ENCODE assay signal across 8 mouse cellular contexts in genomic region chr19:42151990-42152389, GRCm38 (mm10). TPM values are rescaled to one million over a fixed set of nuclear protein-coding genes. Genes with fewer than 3 reads are reported as not detected.
DNase-seq lines count a peak whose midpoint lies in the region; ATAC-seq and TF ChIP-seq lines count a peak whose summit lies in the region.

No protein-coding gene starts in this region.

- DNase-seq in brain, adult 2 months (ENCODE audit: low read depth, low spot score): peak; percentile 96
- DNase-seq in layer of hippocampus, adult 18-20 months (ENCODE audit: low spot score in 2 of 2): peak; percentile 74 to 92
- peak; percentile 85 for DNase-seq in liver, postnatal 0 days
- DNase-seq in retina, adult 2 months (ENCODE audit: low read depth, low spot score): peak; percentile 69
- DNase-seq in thymus, postnatal 25 days: peak; percentile 72

- no peak overlapping the region for H3K4me2 ChIP-seq in heart, embryonic 15.5 days
- no peak overlapping the region for H3K4me2 ChIP-seq in liver, postnatal 0 days (ENCODE audit: low read depth, low read length)

- 4% methylated on average over 6 of the region's 6 CpGs for WGBS in heart, embryonic 15.5 days
- WGBS in liver, postnatal 0 days (ENCODE audit: insufficient replicate concordance): 5% methylated on average over 6 of the region's 6 CpGs

- TF ChIP-seq CTCF in E14TG2a.4 (conservative IDR thresholded peaks at IDR 0.05; ENCODE audit: low read length): peak; percentile 88
- TF ChIP-seq CTCF in liver, postnatal 0 days (IDR thresholded peaks at IDR 0.05; ENCODE audit: low read depth): peak; percentile 95

- no peak overlapping the region for H3K4me3 ChIP-seq in E14TG2a.4 (replicated peaks; ENCODE audit: low read length)
- no peak overlapping the region for H3K4me3 ChIP-seq in heart, embryonic 15.5 days
- H3K4me3 ChIP-seq in liver, postnatal 0 days (ENCODE audit: low read depth, low read length): no peak overlapping the region

- H3K27me3 ChIP-seq in E14TG2a.4 (ENCODE audit: insufficient read depth, low read length): peaks cover 22% of the 10 kb centered on the region
- H3K27me3 ChIP-seq in heart, embryonic 15.5 days: no peaks in the 10 kb centered on the region
- peaks cover 13% of the 10 kb centered on the region for H3K27me3 ChIP-seq in liver, postnatal 0 days (ENCODE audit: insufficient read depth, low read length)

- TF ChIP-seq EP300 in liver, postnatal 0 days (IDR thresholded peaks at IDR 0.05; ENCODE audit: low read depth): no peak

- H3K27ac ChIP-seq in heart, embryonic 15.5 days: peak overlapping the region; percentile 35
- no peak overlapping the region for H3K27ac ChIP-seq in liver, postnatal 0 days (ENCODE audit: low read depth)

- no peaks in the 10 kb centered on the region for H3K9me3 ChIP-seq in E14TG2a.4 (ENCODE audit: low read length)
- H3K9me3 ChIP-seq in heart, embryonic 15.5 days (replicated peaks): no peaks in the 10 kb centered on the region
- no peaks in the 10 kb centered on the region for H3K9me3 ChIP-seq in liver, postnatal 0 days (ENCODE audit: low read length)

- peak; percentile 70 for ATAC-seq in erythroid progenitor cell, adult 5-6 weeks (replicated peaks; ENCODE audit: low FRiP score, poor library complexity, severe bottlenecking)
- ATAC-seq in heart, embryonic 15.5 days (replicated peaks; ENCODE audit: insufficient number of reproducible peaks, insufficient read depth, low FRiP score, low read depth): peak; percentile 10; the same call in 1 of the 2 replicates
- peak; percentile 53 for ATAC-seq in liver, postnatal 0 days

- no peak overlapping the region for H3K9ac ChIP-seq in heart, embryonic 15.5 days
- no peak overlapping the region for H3K9ac ChIP-seq in liver, postnatal 0 days (replicated peaks)

- H3K4me1 ChIP-seq in E14TG2a.4 (replicated peaks; ENCODE audit: low read depth, low read length): peaks cover 62% of the 10 kb centered on the region
- peaks cover 44% of the 10 kb centered on the region for H3K4me1 ChIP-seq in heart, embryonic 15.5 days (replicated peaks)
- H3K4me1 ChIP-seq in liver, postnatal 0 days (ENCODE audit: insufficient read depth): peaks cover 30% of the 10 kb centered on the region

- H3K36me3 ChIP-seq in E14TG2a.4 (ENCODE audit: insufficient read depth, low read length): peaks cover 28% of the 10 kb centered on the region
- H3K36me3 ChIP-seq in heart, embryonic 15.5 days: no peaks in the 10 kb centered on the region
- 0 out of 2 replicates have a peak, but pooled peaks cover 3% of the 10 kb centered on the region for H3K36me3 ChIP-seq in liver, postnatal 0 days (replicated peaks; ENCODE audit: insufficient read depth, low read length)

RNA-seq across cellular contexts. Expression of gene Marveld1, which starts 4.8 kb away (rescaled TPM):
- 0.84 and 2.2 TPM in 2 replicates for total RNA-seq in erythroid progenitor cell, adult 5-6 weeks (2015; ENCODE audit: low replicate concordance)
- total RNA-seq in erythroid progenitor cell, adult 5-6 weeks (2017; ENCODE audit: low replicate concordance): 1.9 and 3.9 TPM in 2 replicates
- polyA plus RNA-seq in heart, embryonic 15.5 days (2015; fragmentation: Nextera tagmentation; extraction: Ambion mirVana): 15.8 and 24.0 TPM in 2 replicates
- 1 to 10 TPM; 5.1 to 5.8 TPM for total RNA-seq in layer of hippocampus, adult 18-20 months (2021)
- 4.7 and 6.6 TPM in 2 replicates for polyA plus RNA-seq in liver, postnatal 0 days (2015; fragmentation: Nextera tagmentation; extraction: Ambion mirVana)

RNA-seq across cellular contexts. Expression of gene Zfyve27, which starts 11.8 kb away (rescaled TPM):
- 7.1 and 9.4 TPM in 2 replicates for total RNA-seq in erythroid progenitor cell, adult 5-6 weeks (2015; ENCODE audit: low replicate concordance)
- 6.1 and 16.9 TPM in 2 replicates for total RNA-seq in erythroid progenitor cell, adult 5-6 weeks (2017; ENCODE audit: low replicate concordance)
- 18.4 and 26.7 TPM in 2 replicates for polyA plus RNA-seq in heart, embryonic 15.5 days (2015; fragmentation: Nextera tagmentation; extraction: Ambion mirVana)
- total RNA-seq in layer of hippocampus, adult 18-20 months (2021): 10 to 100 TPM; 90.6 to 94.5 TPM
- polyA plus RNA-seq in liver, postnatal 0 days (2015; fragmentation: Nextera tagmentation; extraction: Ambion mirVana): 8.0 and 8.5 TPM in 2 replicates

RNA-seq across cellular contexts. Expression of gene Avpi1, which starts 23.1 kb away (rescaled TPM):
- 6.5 TPM in 1 of 2 replicates, not detected in the other for total RNA-seq in erythroid progenitor cell, adult 5-6 weeks (2015; ENCODE audit: low replicate concordance)
- total RNA-seq in erythroid progenitor cell, adult 5-6 weeks (2017; ENCODE audit: low replicate concordance): 4.4 TPM in 1 of 2 replicates, not detected in the other
- 29.7 and 34.1 TPM in 2 replicates for polyA plus RNA-seq in heart, embryonic 15.5 days (2015; fragmentation: Nextera tagmentation; extraction: Ambion mirVana)
- total RNA-seq in layer of hippocampus, adult 18-20 months (2021): 10 to 100 TPM; 18.8 to 20.6 TPM
- polyA plus RNA-seq in liver, postnatal 0 days (2015; fragmentation: Nextera tagmentation; extraction: Ambion mirVana): 50.0 and 58.5 TPM in 2 replicates

RNA-seq across cellular contexts. Expression of gene Sfrp5, which starts 50.1 kb away (rescaled TPM):
- not detected in 2 replicates for total RNA-seq in erythroid progenitor cell, adult 5-6 weeks (2015; ENCODE audit: low replicate concordance)
- not detected in 2 replicates for total RNA-seq in erythroid progenitor cell, adult 5-6 weeks (2017; ENCODE audit: low replicate concordance)
- polyA plus RNA-seq in heart, embryonic 15.5 days (2015; fragmentation: Nextera tagmentation; extraction: Ambion mirVana): 4.1 and 4.3 TPM in 2 replicates
- total RNA-seq in layer of hippocampus, adult 18-20 months (2021): under 1 TPM; 0.23 to 0.42 TPM
- not detected in 2 replicates for polyA plus RNA-seq in liver, postnatal 0 days (2015; fragmentation: Nextera tagmentation; extraction: Ambion mirVana)

Comparison
In these comparisons a context has a peak if more than half of its experiments do, and no peak if none do; other contexts are left out.
1. ATAC-seq: peak in every context shown above with its lines; median percentile 70 in erythroid progenitor cell, adult 5-6 weeks; 53 in liver, postnatal 0 days; 10 in heart, embryonic 15.5 days.
2. RNA of gene Zfyve27, which starts 11.8 kb away (total RNA-seq): 90.6 to 94.5 TPM in layer of hippocampus, adult 18-20 months; 6.1 to 16.9 TPM in erythroid progenitor cell, adult 5-6 weeks; every median in the first group is over 4 times any median in the second.
3. Peak in every context shown above with its lines, with median percentiles within 50 percentile points of each other: DNase-seq.